Mouse (Mus musculus): Measurements from ENCODE around the gene Rhoa. TPM values are rescaled to one million over a fixed set of nuclear protein-coding genes. Genes with fewer than 3 reads are reported as not detected.

The Rhoa gene
- 100 to 1,000 TPM; 229 to 232 TPM for total RNA-seq (2021)
- long read RNA-seq, experiment 1, transcript Rhoa-205 (6 exons, 852 nt): minor isoform, 5 of 181 reads
- long read RNA-seq, experiment 1, transcript Rhoa-201 (6 exons, 2,197 nt): major isoform, 117 of 181 reads
- long read RNA-seq, experiment 1, partial matches to known transcripts: 49 of 181 reads
- long read RNA-seq, experiment 1, other reads (novel, unspliced or antisense): 10 of 181 reads
- long read RNA-seq, experiment 2, transcript Rhoa-201 (6 exons, 2,197 nt): major isoform, 65 of 104 reads
- long read RNA-seq, experiment 2, partial matches to known transcripts: 0 of 104 reads
- long read RNA-seq, experiment 2, other reads (novel, unspliced or antisense): 39 of 104 reads

DNA sequence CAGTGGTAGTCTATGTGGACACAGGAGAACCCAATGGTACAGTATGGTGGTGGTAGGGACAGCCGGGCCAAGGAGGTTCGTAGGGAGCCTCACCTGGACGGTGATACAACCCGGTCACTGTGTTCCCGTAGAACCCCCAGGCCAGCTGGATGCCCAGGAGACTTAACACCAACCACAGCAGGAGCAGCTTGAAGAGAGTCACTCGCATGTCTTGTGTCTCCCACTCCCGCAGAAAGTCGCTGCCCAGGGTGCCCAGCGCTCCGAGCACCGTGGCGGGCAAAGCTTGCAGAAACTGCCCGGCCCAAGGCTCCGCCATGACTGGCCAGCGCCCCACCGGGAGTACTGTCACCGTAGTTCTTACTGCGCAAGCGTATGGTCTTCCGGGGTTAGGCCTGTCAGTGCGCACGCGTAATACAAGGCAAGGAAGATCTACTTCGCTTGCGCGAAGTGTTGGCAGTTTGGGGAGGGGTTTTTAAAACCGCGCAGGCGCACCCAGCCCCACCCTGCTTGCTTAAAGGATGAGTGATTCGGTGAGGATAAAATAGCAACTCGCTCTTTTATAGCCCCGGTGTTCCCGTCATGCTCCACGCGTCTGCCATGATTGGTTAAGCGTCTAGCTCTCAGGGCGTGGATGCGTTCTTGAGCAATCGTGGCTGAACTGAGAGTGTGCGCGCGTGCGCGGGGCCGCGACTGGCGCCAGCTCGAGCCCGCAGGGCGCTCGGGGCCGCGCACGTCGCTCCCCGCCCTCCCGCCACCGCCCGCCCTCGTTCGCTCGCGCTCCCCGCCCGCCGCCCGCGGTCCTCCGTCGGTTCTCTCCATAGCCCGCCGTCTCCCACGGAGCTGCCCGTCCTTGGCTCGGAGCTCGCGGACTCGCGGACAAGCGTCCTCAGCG, at the start of gene Rhoa, which contains the start of gene Tcta:
Gene Rhoa, plus strand, starts transcription at position 501 of the 892 bp plus-strand sequence.
Gene Tcta, minus strand, starts transcription at position 532 of the 892 bp plus-strand sequence.
- peak; percentile 98 to 100 for DNase-seq

DNA sequence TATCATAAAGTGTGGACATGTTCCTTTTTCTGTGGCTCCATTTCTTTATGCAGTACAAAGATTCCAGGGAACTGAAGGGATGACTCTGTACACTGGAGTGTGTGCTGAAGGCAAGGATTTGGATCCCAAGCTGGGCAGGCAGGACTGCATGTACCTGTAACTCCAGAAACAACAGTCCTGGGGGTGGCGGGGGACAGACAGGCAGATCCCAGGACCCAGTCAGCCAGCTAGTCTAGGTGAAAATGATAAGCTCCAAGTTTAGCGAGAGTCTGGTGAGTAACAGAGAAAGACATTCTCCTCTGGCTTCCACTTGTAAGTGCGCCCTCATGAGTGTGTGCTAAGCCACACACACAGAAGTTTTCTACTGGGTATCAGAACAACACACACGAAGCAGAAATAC, 45.4 kb upstream of the Rhoa start:
- peak; percentile 25 to 35 for DNase-seq

DNA sequence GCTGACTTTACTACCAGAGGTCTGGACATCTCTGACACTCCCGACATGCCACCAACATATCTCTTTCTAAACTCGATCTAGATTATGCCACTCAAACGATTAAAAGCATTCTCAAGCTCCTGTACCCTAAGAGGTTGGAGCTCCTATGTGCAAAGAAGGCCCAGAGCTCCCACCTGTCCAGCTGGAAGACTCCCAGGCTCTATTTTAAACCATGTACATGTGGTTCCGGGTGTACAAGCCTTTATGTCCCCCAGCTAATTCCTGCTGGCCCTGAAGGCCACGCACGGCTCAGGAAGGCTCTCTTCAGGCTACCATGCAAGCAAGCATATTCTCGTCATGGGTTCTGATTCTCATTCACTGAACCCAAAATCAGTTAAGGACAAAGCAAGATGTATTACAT, 44.1 kb upstream of the Rhoa start:
- DNase-seq: peak; percentile 53 to 62

DNA sequence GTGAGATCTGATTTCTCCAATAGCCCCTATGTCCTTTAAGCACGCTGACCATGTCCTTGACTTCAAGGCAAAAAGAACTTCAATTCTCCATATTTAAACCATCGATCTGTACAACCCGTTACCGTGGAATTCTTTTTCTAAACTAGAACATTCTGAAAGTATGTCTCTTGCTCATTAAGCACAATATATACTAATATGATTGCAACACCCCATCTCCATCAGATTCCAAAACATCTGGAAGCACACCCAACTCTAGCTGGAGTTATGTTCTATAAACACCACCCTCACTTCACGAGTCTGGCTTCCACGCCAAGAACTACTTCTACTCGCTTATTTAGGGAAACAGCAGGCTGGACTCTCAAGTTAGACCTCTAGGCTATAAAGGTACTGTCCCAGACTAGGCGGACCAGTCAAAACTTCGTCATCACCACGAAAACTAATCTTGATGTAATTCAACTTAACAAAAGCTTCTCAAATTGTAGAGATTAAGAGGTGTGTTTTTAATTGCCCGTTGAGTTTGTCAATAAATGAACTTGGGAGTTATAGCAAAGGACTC, 43.4 kb upstream of the Rhoa start:
- peak; percentile 74 for DNase-seq

GRCm38 (mm10) chr9:108263131-108263681, 42.7 kb upstream of the Rhoa start:
- peak in 1 of 2 experiments; percentile 59 for DNase-seq

- DNase-seq: peak; percentile 99 to 100
Observed at GRCm38 (mm10) chr9:108263690-108264190, 42.2 kb upstream of the Rhoa start, which contains the start of gene Dag1. Dag1 (minus strand) TSS chr9:108263958.

DNA sequence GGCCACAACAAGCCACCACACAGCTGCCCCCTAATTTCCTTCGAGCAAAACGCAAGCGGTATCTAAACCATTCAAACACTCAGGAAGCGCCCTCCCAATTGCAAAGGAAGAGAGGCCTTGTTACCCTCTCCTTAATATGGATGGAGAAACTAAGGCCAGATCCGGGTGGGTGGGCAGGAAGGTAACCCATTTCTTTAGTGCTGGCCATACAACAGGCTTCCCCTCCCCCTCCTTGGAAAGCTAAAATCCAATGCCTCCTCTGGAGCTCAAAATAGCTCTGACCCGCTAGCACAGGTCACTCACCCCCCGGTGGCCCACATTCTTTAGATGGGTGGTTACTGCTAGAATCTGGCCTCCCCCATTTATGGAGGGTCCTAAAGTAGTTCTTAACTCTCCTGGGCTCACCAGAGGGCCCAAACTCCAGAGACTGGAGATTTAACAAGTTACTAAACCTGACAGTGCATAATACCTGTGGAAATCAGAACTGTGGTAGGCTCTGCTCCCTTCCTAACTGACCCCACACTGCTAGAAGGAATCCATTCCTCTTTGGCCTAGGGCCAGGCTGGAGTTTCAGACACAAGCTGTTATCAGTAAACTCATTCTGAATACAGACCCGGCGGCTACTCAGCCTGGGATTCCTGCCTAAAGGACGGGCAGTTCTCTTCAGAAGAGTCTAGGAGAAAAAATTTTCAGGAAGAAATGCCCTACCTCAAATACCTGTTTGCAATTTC, 41.6 kb upstream of the Rhoa start:
- DNase-seq: peak; percentile 80 to 81

GRCm38 (mm10) chr9:108266261-108266935, 39.5 kb upstream of the Rhoa start:
- no peak for DNase-seq

GRCm38 (mm10) chr9:108267691-108268090, 38.2 kb upstream of the Rhoa start:
- DNase-seq: peak; percentile 81 to 82

DNA sequence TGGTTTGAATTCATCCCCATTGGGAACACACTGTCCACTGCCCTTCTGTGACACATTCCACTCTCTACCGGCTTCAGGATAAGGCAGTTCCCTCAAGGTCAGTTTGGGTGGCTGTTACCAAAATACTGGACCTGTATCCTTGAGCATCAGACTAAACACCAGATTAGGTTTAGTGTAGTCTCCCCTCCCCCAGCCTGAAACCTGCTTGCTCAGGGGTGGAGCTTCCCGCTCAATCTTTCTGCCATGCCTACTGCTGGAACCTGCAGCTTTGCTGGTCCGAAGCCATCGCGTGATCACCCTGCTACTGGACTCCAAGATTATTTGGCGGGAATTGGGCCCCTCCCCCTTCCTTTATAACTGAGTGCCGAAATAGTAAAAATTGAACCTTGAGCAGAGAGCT, 37.2 kb upstream of the Rhoa start:
- DNase-seq: peak; percentile 35 to 54

- DNase-seq: no peak
Observed at GRCm38 (mm10) chr9:108271941-108272340, 34.0 kb upstream of the Rhoa start.

GRCm38 (mm10) chr9:108272691-108273090, 33.2 kb upstream of the Rhoa start:
- no peak for DNase-seq

DNA sequence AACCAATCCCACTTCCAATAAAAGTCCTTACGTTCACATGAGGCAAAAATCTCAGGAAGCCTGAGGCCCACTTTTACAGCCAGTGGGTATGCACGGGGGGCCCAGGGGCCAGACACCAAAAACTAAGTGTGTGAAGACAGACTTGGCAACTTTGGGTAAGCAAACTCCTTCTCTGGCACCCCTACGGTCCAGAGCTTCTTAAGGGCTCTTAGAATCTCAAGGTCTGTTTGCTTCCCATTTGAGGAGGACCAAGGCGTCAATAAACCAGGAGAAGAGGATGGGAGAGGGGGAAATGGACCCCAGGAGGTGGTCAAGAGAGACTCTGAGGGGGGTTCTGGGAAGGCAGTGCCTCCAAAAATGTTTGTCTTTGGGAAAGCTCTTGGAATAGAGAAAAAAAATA, 32.4 kb upstream of the Rhoa start:
- no peak for DNase-seq

- no peak for DNase-seq
Observed at GRCm38 (mm10) chr9:108274476-108275330, 31.2 kb upstream of the Rhoa start.

GRCm38 (mm10) chr9:108275331-108275659, 30.6 kb upstream of the Rhoa start:
- DNase-seq: no peak

DNA sequence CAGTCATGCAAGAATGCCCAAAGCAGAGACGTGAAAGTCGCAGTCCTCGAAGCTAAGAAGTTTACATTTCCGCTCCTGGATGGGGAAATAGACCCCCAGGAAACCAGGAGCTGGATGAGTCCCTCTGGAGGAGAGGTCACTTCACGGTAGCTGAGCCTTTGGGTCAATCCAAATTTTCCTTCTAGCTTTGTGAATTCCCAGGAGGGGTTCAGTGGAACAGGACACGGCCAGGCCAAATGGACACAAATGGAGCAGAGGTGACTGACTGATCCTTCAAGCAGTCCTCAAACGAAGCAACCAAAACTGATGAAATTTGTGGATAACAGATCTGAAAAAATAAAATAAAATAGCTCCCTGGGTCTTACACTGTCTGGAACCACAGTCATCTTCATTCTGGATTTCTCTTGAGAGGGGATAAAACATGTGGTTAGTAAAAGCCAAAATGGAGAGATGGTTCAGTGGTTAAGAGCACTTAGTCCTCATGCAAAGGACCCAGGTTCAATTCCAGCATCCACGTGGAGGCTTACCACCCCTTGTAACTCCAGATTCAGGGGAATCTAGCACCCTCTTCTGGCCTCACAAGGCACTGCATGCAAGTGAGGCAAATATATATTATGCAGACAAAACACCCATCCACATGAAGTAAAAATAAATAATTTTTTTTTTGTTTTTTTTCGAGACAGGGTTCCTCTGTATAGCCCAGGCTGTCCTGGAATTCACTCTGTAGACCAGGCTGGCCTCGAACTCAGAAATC, 27.1 kb upstream of the Rhoa start:
- DNase-seq: peak; percentile 49 to 68

GRCm38 (mm10) chr9:108280071-108280828, 25.7 kb upstream of the Rhoa start:
- peak; percentile 93 to 96 for DNase-seq

- peak; percentile 77 to 93 for DNase-seq
Observed at GRCm38 (mm10) chr9:108284410-108284809, 21.5 kb upstream of the Rhoa start.

All from heart, adult 18-20 months (tissue).